Mouse (Mus musculus): Measurements from ENCODE around the gene Rnf222.

GRCm38 (mm10) chr11:68850862-68851261 is 37.5 kb upstream of the Rnf222 start:
- TF ChIP-seq CTCF (IDR thresholded peaks at IDR 0.05; ENCODE audit: low read depth): no peak
- no peak for TF ChIP-seq EP300 (optimal IDR thresholded peaks at IDR 0.05)
